Mouse (Mus musculus) gonadal fat pad, adult 2 months (tissue): Measurements from ENCODE around the gene Cnksr1. TPM values are rescaled to one million over a fixed set of nuclear protein-coding genes. Genes with fewer than 3 reads are reported as not detected.

Source experiments
- DNase-seq: peaks from one replicate; pipeline ENCODE4 v3.0.0-alpha.2; 2012; ENCODE audit warnings: low read depth
- polyA plus RNA-seq: library from polyadenylated mRNA; depleted of rRNA; stranded (reverse); fragments of >200 nt; gene quantifications from 2 replicates; pipeline ENCODE4 v1.2.3, GENCODE M21; 2012

Gene Cnksr1
- polyA plus RNA-seq, 1 experiment: 8.7 TPM

DNA sequence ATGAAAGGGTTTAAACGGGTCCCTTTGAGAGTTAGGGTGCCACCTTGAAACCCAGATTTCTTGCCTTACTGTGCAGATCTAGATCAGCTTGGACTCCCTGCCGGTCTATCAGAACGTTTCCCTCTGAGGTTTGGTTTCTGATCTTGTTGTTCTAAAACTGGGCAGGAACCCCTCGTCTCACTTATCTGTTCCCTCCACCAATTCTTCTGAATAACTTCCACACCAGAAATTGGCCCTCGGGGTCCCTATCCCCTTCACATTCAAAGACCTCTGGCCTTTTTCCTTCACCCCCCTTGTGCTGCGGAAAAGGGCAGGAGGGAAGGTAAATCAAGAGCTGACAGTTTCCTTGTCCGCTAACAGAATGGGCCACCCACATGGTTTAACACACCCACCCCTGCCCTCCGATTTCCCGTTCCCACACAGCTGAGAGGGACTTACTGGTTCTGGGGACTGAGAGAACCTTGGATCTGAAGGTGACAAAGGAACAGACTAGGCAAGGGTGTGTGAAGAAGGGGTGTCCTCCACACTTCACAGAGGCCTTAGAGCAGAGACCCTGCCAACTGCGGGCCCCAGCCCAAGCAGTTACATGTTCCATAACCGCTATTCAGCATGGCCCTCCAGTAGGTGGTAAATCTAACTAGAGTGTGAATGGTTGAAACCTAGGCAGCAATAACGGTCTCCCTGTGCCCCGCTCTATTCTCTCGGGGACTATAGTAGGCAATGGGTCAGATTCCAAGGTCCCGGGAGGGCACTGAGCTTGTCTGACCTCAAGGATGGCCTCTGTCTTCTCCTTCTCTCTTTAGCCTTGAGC, 14.9 kb upstream of the Cnksr1 start:
- DNase-seq: no peak

- DNase-seq: no peak
These were observed 14.1 kb upstream of the Cnksr1 start for GRCm38 (mm10) chr4:134252131-134252910.

DNA sequence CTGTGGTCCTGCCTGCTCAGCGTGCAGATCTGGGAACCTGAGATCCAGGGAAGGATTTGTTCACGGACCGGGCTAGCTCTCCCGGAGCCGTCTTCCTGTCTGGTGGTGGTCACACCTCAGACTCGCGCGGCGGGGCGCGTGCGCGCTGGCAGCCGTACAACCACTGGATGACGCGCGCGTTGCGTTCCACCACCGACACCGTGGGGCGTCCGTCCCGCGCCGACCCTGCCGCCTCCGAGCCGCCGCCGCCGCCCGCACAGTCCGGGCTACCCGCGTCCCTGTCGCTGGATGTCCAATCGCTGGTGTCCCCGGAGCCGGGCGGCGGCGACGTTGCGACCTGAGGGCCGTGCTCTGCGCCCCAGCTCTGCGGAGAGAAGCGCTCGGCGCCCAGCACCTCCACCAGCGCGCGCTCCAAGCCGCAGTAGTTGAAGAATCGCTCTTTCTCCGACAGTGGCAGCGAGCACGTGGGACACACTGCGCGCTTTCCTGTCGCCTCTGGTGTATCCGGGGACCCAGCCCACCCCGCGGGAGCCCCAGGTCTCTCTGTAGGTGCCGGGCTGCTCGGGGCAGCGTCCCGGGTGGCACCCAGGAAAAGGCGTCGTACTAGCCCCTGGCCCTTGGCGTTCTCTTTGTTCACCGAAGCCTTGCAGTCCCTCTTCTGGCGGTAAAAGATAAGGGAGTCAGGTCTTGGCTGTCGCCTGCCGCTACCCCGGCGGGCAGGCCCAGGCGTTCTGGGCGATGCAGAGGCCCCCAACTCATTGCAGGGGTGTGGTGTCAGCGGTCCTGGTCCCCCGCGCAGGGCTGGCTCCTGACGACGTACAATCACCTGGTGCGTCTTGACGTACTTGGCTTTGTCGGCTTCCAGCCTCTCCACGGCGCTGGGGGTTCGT, 13.3 kb upstream of the Cnksr1 start:
- DNase-seq: no peak

DNA sequence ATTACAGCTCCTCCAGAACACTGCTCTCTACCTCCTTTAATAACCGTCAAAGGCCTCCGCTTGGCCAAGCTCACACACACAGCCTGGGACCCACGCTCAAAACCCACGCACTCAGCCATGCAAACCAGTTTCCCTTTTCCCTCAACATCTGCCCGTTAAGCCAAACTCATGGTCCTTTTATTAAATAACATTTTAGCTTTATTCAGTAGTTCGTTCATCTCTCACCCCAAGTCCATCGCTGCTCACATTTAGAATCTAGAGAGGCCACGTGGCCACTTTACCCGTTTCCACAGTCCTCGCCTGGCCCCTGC, 12.7 kb upstream of the Cnksr1 start:
- no peak for DNase-seq

- DNase-seq: no peak
These were observed 12.1 kb upstream of the Cnksr1 start for GRCm38 (mm10) chr4:134250116-134250929.

GRCm38 (mm10) chr4:134249651-134250050, 11.5 kb upstream of the Cnksr1 start:
- DNase-seq: no peak

DNA sequence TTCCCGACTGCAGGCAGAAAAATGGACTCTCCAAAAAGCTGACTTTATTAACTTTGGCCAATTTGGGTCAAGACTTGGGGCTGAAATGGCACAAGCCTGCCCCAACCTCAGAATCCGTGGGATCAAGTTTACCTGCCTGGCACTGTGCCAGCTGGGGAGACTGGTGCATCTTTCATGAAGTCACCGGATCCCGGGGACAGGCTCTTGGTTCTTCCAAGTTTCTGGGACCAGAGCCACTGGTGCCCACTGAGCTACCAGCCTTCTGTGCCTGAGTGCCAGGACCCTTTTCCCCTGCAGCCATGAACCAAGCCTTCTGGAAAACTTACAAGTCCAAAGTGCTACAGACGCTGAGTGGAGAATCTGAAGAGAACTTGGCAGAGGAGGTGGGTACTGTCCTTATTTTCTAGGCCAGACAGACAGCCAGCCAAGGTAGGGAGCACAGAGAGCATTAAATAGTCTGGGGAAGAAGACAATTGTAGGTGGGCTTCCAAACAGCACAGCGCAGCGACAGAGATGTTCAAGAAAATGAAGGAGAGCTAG, 8.6 kb upstream of the Cnksr1 start, which contains the start of gene Gm30191:
Gm30191 (plus strand) TSS at position 217 of the 540 bp plus-strand sequence.
- no peak for DNase-seq

- no peak for DNase-seq
These were observed 8.1 kb upstream of the Cnksr1 start for GRCm38 (mm10) chr4:134246256-134246655.

DNA sequence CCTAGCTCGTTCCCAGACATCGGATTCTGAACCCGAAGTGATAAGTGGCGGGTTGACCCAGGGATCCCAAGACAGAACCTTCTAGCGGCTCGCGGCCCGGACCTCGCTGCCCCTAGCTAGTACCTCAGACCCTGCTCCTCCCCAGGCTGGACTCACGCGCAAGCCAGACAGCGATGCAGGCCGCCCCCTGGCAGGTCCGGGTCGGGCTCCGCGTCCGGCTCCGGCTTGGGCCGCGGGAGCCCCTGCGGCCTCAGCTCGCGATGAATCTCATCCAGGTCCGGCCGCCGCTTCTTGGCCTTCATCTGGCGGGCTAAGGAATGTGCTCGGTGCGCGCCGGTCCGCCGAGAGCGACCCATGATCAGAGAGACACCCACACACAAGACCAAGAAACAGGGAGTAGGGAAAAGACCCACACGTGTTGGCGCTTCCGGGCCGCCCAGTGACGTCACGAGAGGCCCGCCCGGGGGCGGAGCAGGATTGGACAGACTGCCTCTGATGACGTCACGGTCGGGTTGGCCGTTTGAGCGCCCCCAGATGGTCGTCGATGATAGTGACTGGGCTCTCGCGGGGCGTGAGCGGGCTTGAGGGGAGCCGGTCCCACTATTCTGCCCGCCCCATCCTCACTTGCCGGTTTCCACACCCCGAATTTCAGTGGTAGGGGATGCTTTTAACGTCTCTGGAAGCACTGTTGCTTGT, 7.1 kb upstream of the Cnksr1 start, which contains the start of gene Zfp593:
Zfp593 (minus strand) TSS at position 445 of the 696 bp plus-strand sequence.
- DNase-seq: no peak

GRCm38 (mm10) chr4:134243516-134244250, 5.5 kb upstream of the Cnksr1 start, which contains the start of gene E130218I03Rik:
Gene E130218I03Rik (plus strand): TSS chr4:134243662.
- DNase-seq: no peak

- no peak for DNase-seq
These were observed 487 bp upstream of the Cnksr1 start for GRCm38 (mm10) chr4:134238686-134239085.

DNA sequence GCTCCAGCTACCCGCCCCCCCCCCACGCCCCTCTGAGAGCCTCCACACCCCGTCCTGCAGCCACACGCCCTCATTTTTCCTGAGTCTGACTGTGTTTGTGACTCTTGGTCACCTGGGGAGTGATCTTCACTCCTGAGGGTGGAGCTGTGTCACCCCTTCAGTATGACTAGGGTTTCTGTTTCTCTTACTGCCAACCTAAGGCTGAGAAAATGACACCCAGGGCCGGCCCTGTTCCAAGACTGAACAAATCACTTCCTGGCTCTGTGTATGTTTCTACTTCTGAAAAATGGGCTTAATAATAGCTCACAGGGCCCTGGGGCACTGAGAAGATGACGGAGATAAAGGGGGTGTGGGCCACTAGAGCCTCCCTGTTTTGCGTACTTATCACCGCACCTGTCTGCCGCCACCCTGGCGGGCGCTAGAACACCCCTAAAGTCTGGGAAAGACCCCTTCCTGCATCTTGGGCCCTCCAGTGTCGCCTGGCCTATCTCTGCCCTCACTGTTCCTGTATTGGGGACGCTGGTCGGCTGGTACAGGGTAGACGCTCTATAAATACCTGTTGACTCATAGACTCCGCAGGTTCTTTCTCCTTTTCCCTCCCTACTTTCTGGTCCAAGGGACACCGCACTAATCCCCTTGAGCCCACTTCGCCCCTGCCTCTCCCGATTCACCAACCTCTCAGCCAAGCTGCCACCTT, 469 bp downstream of the Cnksr1 start:
- DNase-seq: no peak

GRCm38 (mm10) chr4:134234876-134235275, 3.3 kb downstream of the Cnksr1 start:
- DNase-seq: no peak

- no peak for DNase-seq
These were observed 7.8 kb downstream of the Cnksr1 start for GRCm38 (mm10) chr4:134230431-134230830.

DNA sequence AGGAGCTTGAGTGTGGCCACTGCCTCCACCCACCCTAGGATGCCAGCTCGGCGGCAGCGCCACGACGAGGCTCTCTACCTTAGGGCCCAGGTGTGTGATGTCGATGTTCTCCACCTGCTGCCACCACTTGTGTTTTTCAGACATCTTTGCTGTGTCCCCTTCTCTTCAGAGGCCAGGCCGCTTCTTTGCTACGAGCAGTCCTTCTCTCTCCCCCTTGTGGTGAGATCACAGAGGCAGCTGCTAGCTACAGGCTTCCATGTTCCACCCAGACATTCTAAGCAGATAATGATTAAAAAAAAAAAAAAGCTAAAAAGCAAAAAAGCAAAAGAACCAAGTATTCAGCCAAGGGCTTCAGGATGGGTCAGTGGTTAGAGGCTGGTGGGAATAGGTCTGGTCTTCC, 11.0 kb downstream of the Cnksr1 start, which contains the start of gene Catsper4:
Catsper4 (minus strand) TSS at position 190 of the 400 bp plus-strand sequence.
- DNase-seq: no peak

GRCm38 (mm10) chr4:134222793-134223600, 15.2 kb downstream of the Cnksr1 start:
- DNase-seq: no peak

DNA sequence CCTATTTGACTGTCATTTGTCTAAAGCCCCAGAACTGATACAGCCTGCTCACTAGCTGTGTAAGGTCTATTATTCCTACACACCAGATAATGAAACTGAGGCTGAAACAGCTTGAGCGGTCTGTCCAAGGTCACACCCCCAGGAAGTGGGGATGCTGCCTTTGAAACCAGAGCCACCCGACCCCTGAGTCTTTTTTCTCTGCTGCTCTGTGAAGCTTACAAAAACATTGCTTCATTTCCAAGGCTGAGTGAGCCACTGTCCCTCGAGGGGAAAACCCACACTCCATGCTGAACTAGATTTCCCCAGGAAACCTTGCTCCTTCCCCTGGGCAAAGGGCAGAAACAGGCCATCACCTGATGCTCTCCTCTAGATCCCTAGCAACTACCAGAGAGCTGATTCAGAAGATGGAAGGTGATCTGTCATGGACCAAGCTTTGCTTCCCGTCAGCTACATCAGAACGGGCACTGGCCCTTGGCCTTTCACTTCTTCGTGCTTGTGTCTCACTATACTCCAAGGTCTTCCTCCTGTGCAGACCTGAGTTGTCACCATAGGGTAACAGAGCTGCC, 31.6 kb downstream of the Cnksr1 start:
- DNase-seq: no peak
